Mouse (Mus musculus) olfactory bulb, adult 2 months (tissue): Measurements from ENCODE around the gene Gm21411.
"Not testable (repeated sequence)": the region's sequence is repeated elsewhere in the genome, so short reads cannot be mapped to it uniquely, and the experiment has no call there.

Experiments used
- CTCF ChIP-seq: fragments of 200-500 bp; IDR thresholded peaks from 2 replicates; pipeline ENCODE4 v1.5.1; 2012; ENCODE audit warnings: low read depth, mild to moderate bottlenecking, low read length, moderate library complexity; ENCODE audit not compliant: insufficient read depth
- POLR2A ChIP-seq: fragments of 200-500 bp; IDR thresholded peaks from 2 replicates; pipeline ENCODE4 v1.6.1; 2012; ENCODE audit warnings: mild to moderate bottlenecking, low read depth, low read length, moderate library complexity; ENCODE audit not compliant: insufficient read depth

- not testable (repeated sequence) for TF ChIP-seq POLR2A, CTCF
Observed at GRCm38 (mm10) chr4:146908131-146908530, 1.3 kb downstream of the Gm21411 start.
